Comparison of ENCODE assay signal across 9 mouse cellular contexts in genomic region chr7:44896499-44896898, GRCm38 (mm10). TPM values are rescaled to one million over a fixed set of nuclear protein-coding genes. Genes with fewer than 3 reads are reported as not detected.
DNase-seq lines count a peak whose midpoint lies in the region; ATAC-seq and TF ChIP-seq lines count a peak whose summit lies in the region.
"Had no signal": no experiment of that assay in that cellular context is flagged by ENCODE, and none has a peak within 500 bp of the region (broad histone marks: within the 10 kb centered on the region; RNA-seq: fewer than 3 reads in every experiment).

No protein-coding gene starts in this region.

- TF ChIP-seq CTCF in heart, adult 2 months (IDR thresholded peaks at IDR 0.05), result no peak
- no peak for TF ChIP-seq CTCF in MEL (IDR thresholded peaks at IDR 0.05 in 2 of 3, conservative IDR thresholded peaks at IDR 0.05 in 1 of 3; ENCODE audit: control insufficient read depth in 1 of 3, insufficient read depth in 1 of 3, low read depth in 2 of 3, low read length in 3 of 3, poor library complexity in 1 of 3, severe bottlenecking in 1 of 3)

- H3K9me3 ChIP-seq in MEL (replicated peaks; ENCODE audit: insufficient read depth, low read length), result no peaks in the 10 kb centered on the region
- no peaks in the 10 kb centered on the region for H3K9me3 ChIP-seq in heart, embryonic 16.5 days (replicated peaks; ENCODE audit: control insufficient read depth, low read length)
- H3K9me3 ChIP-seq in midbrain, embryonic 10.5 days (replicated peaks), result no peaks in the 10 kb centered on the region

- H3K27ac ChIP-seq in heart, adult 2 months, result peak overlapping the region; percentile 91
- peak overlapping the region; percentile 59 for H3K27ac ChIP-seq in MEL (ENCODE audit: control insufficient read depth, low read depth, low read length)
- H3K27ac ChIP-seq in heart, embryonic 16.5 days (ENCODE audit: low read length), result peak overlapping the region; percentile 91
- H3K27ac ChIP-seq in midbrain, embryonic 10.5 days (replicated peaks), result peak overlapping the region; percentile 95

- ATAC-seq in heart, embryonic 16.5 days (replicated peaks; ENCODE audit: extremely low read depth, insufficient read depth, low FRiP score), result no peak

- TF ChIP-seq EP300 in heart, adult 2 months (IDR thresholded peaks at IDR 0.05; ENCODE audit: insufficient read depth, low read depth, low read length), result no peak
- no peak for TF ChIP-seq EP300 in MEL (IDR thresholded peaks at IDR 0.05; ENCODE audit: low read depth in 1 of 2, low read length in 2 of 2)

- H3K4me1 ChIP-seq in heart, adult 2 months (ENCODE audit: control insufficient read depth, insufficient read depth, low read length), result peaks cover 8% of the 10 kb centered on the region
- H3K4me1 ChIP-seq in MEL (ENCODE audit: control insufficient read depth in 1 of 2, insufficient read depth in 2 of 2, low read length in 2 of 2), result peaks cover 0 to 12% of the 10 kb centered on the region in 2 experiments; a peak in 2 of 4 replicates
- peaks cover 25% of the 10 kb centered on the region for H3K4me1 ChIP-seq in heart, embryonic 16.5 days (ENCODE audit: control insufficient read depth, insufficient read depth, low read length)
- H3K4me1 ChIP-seq in midbrain, embryonic 10.5 days, result peaks cover 85% of the 10 kb centered on the region

- intact Hi-C loops in heart, adult 2 months (cut with DNase I), result loop anchor here (2.0 to 5.0 kb wide), 2 partner anchors 32 to 39 kb away; partner anchors contain the start of genes Ap2a1 and Pnkp
- intact Hi-C loops in heart, postnatal 25 days (cut with DNase I), result loop anchor here (2.0 to 5.0 kb wide), 2 partner anchors 34 to 62 kb away; no protein-coding TSS in a partner anchor

- DNase-seq in heart, adult 2 months, result peak in 1 of 2 experiments; percentile 46
- DNase-seq in heart, postnatal 25 days (ENCODE audit: low spot score), result no peak
- DNase-seq in MEL (ENCODE audit: low read depth, low spot score), result no peak
- DNase-seq in midbrain, embryonic 10.5 days (ENCODE audit: low spot score), result no peak
- no peak for DNase-seq in right cerebral cortex, postnatal 4 days
- no peak for DNase-seq in cerebellum, postnatal 14 days
- DNase-seq in kidney, postnatal 25 days, result no peak

- peak overlapping the region; percentile 81 for H3K9ac ChIP-seq in heart, adult 2 months (ENCODE audit: low read depth, low read length)
- peak overlapping the region; percentile 86 for H3K9ac ChIP-seq in MEL (ENCODE audit: control insufficient read depth, low read depth, low read length, poor library complexity, severe bottlenecking)
- peak overlapping the region; percentile 88 for H3K9ac ChIP-seq in heart, embryonic 16.5 days (ENCODE audit: low read length)

- peak overlapping the region; percentile 85 for H3K4me3 ChIP-seq in heart, adult 2 months
- peak overlapping the region; percentile 72 to 88 for H3K4me3 ChIP-seq in MEL (ENCODE audit: control insufficient read depth in 1 of 2, insufficient read depth in 1 of 2, low read depth in 2 of 2, low read length in 2 of 2)
- peak overlapping the region; percentile 75 for H3K4me3 ChIP-seq in heart, embryonic 16.5 days (ENCODE audit: low read length)
- H3K4me3 ChIP-seq in midbrain, embryonic 10.5 days, result peak overlapping the region; percentile 75

- no peaks in the 10 kb centered on the region for H3K36me3 ChIP-seq in heart, adult 2 months (ENCODE audit: control insufficient read depth, insufficient read depth, low read length)
- peaks cover 0 to 6% of the 10 kb centered on the region in 2 experiments; a peak in 2 of 4 replicates for H3K36me3 ChIP-seq in MEL (ENCODE audit: control insufficient read depth in 1 of 2, insufficient read depth in 2 of 2, low read length in 2 of 2)
- H3K36me3 ChIP-seq in heart, embryonic 16.5 days (ENCODE audit: control insufficient read depth, insufficient read depth), result no peaks in the 10 kb centered on the region; the same call in 1 of the 2 replicates
- peaks cover 35% of the 10 kb centered on the region for H3K36me3 ChIP-seq in midbrain, embryonic 10.5 days

- H3K27me3 ChIP-seq in heart, adult 2 months (ENCODE audit: control insufficient read depth, insufficient read depth, low read length), result no peaks in the 10 kb centered on the region
- H3K27me3 ChIP-seq in MEL (ENCODE audit: control insufficient read depth in 1 of 2, insufficient read depth in 2 of 2, low read length in 2 of 2), result no peaks in the 10 kb centered on the region
- H3K27me3 ChIP-seq in heart, embryonic 16.5 days (ENCODE audit: control insufficient read depth, insufficient read depth, low read length), result no peaks in the 10 kb centered on the region
- no peaks in the 10 kb centered on the region for H3K27me3 ChIP-seq in midbrain, embryonic 10.5 days (ENCODE audit: low read depth, poor library complexity, severe bottlenecking)
- H3K27me3 ChIP-seq: Patski had no signal

- H3K4me2 ChIP-seq in heart, embryonic 16.5 days (ENCODE audit: low read depth, low read length), result peak overlapping the region; percentile 70

- WGBS in heart, adult 2 months, result 19% methylated on average over 10 of the region's 10 CpGs
- 31% methylated on average over 10 of the region's 10 CpGs for WGBS in heart, embryonic 16.5 days
- 44% methylated on average over 10 of the region's 10 CpGs for WGBS in midbrain, embryonic 10.5 days

- peaks cover 3% of the 10 kb centered on the region for H3K79me2 ChIP-seq in heart, adult 2 months (replicated peaks; ENCODE audit: control insufficient read depth, insufficient read depth, low read length)
- H3K79me2 ChIP-seq in MEL (ENCODE audit: control insufficient read depth, insufficient read depth, low read length, poor library complexity), result peaks cover 7% of the 10 kb centered on the region

- no peak for TF ChIP-seq POLR2A in heart, adult 2 months (IDR thresholded peaks at IDR 0.05; ENCODE audit: insufficient read depth, low read depth, low read length)
- no peak for TF ChIP-seq POLR2A in MEL (IDR thresholded peaks at IDR 0.05; ENCODE audit: control insufficient read depth in 1 of 2, insufficient read depth in 1 of 2, low read depth in 1 of 2, low read length in 2 of 2, poor library complexity in 1 of 2)

- no peak for TF ChIP-seq RAD21 in MEL (IDR thresholded peaks at IDR 0.05; ENCODE audit: low read depth, low read length)

TF ChIP-seq in MEL, 35 proteins besides CTCF, POLR2A, EP300 and RAD21 (continues in another document):
- TF ChIP-seq CHD1 (IDR thresholded peaks at IDR 0.05; ENCODE audit: low read depth, low read length), result no peak
- no peak for TF ChIP-seq ZC3H11A (IDR thresholded peaks at IDR 0.05; ENCODE audit: low read depth, low read length)
- no peak for TF ChIP-seq HCFC1 (IDR thresholded peaks at IDR 0.05; ENCODE audit: low read depth, low read length)
- TF ChIP-seq TCF12 (IDR thresholded peaks at IDR 0.05; ENCODE audit: low read depth, low read length), result no peak
- TF ChIP-seq ZMIZ1 (IDR thresholded peaks at IDR 0.05; ENCODE audit: low read depth, low read length), result no peak

RNA-seq across cellular contexts. Expression of gene Fuz, which starts 0.6 kb away (rescaled TPM):
- 10 to 100 TPM; 16.3 to 17.1 TPM for total RNA-seq in heart, adult 2 months (2021)
- polyA plus RNA-seq in heart, adult 2 months (2012; rRNA removed), result 25.2 and 31.6 TPM in 2 replicates
- total RNA-seq in heart, postnatal 25 days (2021), result 10 to 100 TPM; 12.9 to 15.0 TPM
- total RNA-seq in MEL (2012; rRNA removed), result 6.8 and 9.4 TPM in 2 replicates
- 10 to 100 TPM in 1 of 2 experiments, not detected in 1; 18.1 TPM for polyA plus RNA-seq in MEL (2012; ENCODE audit: insufficient read depth in 1 of 2, insufficient read length in 2 of 2, low read depth in 1 of 2, low replicate concordance in 2 of 2, missing spikeins in 1 of 2)
- polyA plus RNA-seq in heart, embryonic 16.5 days (2015; fragmentation: Nextera tagmentation; extraction: Ambion mirVana), result 15.3 and 16.0 TPM in 2 replicates
- polyA plus RNA-seq in midbrain, embryonic 10.5 days (2016; fragmentation: Nextera tagmentation; extraction: Ambion mirVana), result 26.9 and 30.6 TPM in 2 replicates

RNA-seq across cellular contexts. Expression of gene Med25, which starts 4.0 kb away (rescaled TPM):
- total RNA-seq in heart, adult 2 months (2021), result 10 to 100 TPM; 70.0 to 85.8 TPM
- polyA plus RNA-seq in heart, adult 2 months (2012; rRNA removed), result 107 and 121 TPM in 2 replicates
- total RNA-seq in heart, postnatal 25 days (2021), result 10 to 100 TPM; 66.7 to 73.9 TPM
- total RNA-seq in MEL (2012; rRNA removed), result 50.5 and 53.9 TPM in 2 replicates
- polyA plus RNA-seq in MEL (2012; ENCODE audit: insufficient read depth in 1 of 2, insufficient read length in 2 of 2, low read depth in 1 of 2, low replicate concordance in 2 of 2, missing spikeins in 1 of 2), result 100 to 1,000 TPM in 1 of 2 experiments, not detected in 1; 118 TPM
- 89.4 and 96.0 TPM in 2 replicates for polyA plus RNA-seq in heart, embryonic 16.5 days (2015; fragmentation: Nextera tagmentation; extraction: Ambion mirVana)
- 213 and 220 TPM in 2 replicates for polyA plus RNA-seq in midbrain, embryonic 10.5 days (2016; fragmentation: Nextera tagmentation; extraction: Ambion mirVana)

RNA-seq across cellular contexts. Expression of gene Ptov1, which starts 26.9 kb away (rescaled TPM):
- total RNA-seq in heart, adult 2 months (2021), result 100 to 1,000 TPM; 155 to 172 TPM
- polyA plus RNA-seq in heart, adult 2 months (2012; rRNA removed), result 293 and 317 TPM in 2 replicates
- total RNA-seq in heart, postnatal 25 days (2021), result 100 to 1,000 TPM; 153 to 165 TPM
- total RNA-seq in MEL (2012; rRNA removed), result 44.1 and 46.4 TPM in 2 replicates
- polyA plus RNA-seq in MEL (2012; ENCODE audit: insufficient read depth in 1 of 2, insufficient read length in 2 of 2, low read depth in 1 of 2, low replicate concordance in 2 of 2, missing spikeins in 1 of 2), result 100 to 1,000 TPM in 1 of 2 experiments, not detected in 1; 168 TPM
- polyA plus RNA-seq in heart, embryonic 16.5 days (2015; fragmentation: Nextera tagmentation; extraction: Ambion mirVana), result 210 and 269 TPM in 2 replicates
- 478 and 516 TPM in 2 replicates for polyA plus RNA-seq in midbrain, embryonic 10.5 days (2016; fragmentation: Nextera tagmentation; extraction: Ambion mirVana)

RNA-seq across cellular contexts. Expression of gene Ap2a1, which starts 32.8 kb away (rescaled TPM):
- total RNA-seq in heart, adult 2 months (2021), result 10 to 100 TPM; 63.3 to 67.6 TPM
- 56.1 and 68.1 TPM in 2 replicates for polyA plus RNA-seq in heart, adult 2 months (2012; rRNA removed)
- total RNA-seq in heart, postnatal 25 days (2021), result 10 to 100 TPM; 72.5 to 73.1 TPM
- total RNA-seq in MEL (2012; rRNA removed), result 54.0 and 54.4 TPM in 2 replicates
- 100 to 1,000 TPM in 1 of 2 experiments, 10 to 100 TPM in 1; 73.1 to 107 TPM for polyA plus RNA-seq in MEL (2012; ENCODE audit: insufficient read depth in 1 of 2, insufficient read length in 2 of 2, low read depth in 1 of 2, low replicate concordance in 2 of 2, missing spikeins in 1 of 2)
- 51.8 and 52.0 TPM in 2 replicates for polyA plus RNA-seq in heart, embryonic 16.5 days (2015; fragmentation: Nextera tagmentation; extraction: Ambion mirVana)
- 74.2 and 77.0 TPM in 2 replicates for polyA plus RNA-seq in midbrain, embryonic 10.5 days (2016; fragmentation: Nextera tagmentation; extraction: Ambion mirVana)

RNA-seq across cellular contexts. Expression of gene Pnkp, which starts 39.6 kb away (rescaled TPM):
- total RNA-seq in heart, adult 2 months (2021), result 10 to 100 TPM; 15.3 to 19.6 TPM
- polyA plus RNA-seq in heart, adult 2 months (2012; rRNA removed), result 20.2 and 30.1 TPM in 2 replicates
- total RNA-seq in heart, postnatal 25 days (2021), result 10 to 100 TPM; 16.0 to 16.6 TPM
- total RNA-seq in MEL (2012; rRNA removed), result 39.3 and 49.9 TPM in 2 replicates
- 10 to 100 TPM in 1 of 2 experiments, not detected in 1; 45.6 TPM for polyA plus RNA-seq in MEL (2012; ENCODE audit: insufficient read depth in 1 of 2, insufficient read length in 2 of 2, low read depth in 1 of 2, low replicate concordance in 2 of 2, missing spikeins in 1 of 2)
- 27.7 and 28.0 TPM in 2 replicates for polyA plus RNA-seq in heart, embryonic 16.5 days (2015; fragmentation: Nextera tagmentation; extraction: Ambion mirVana)
- polyA plus RNA-seq in midbrain, embryonic 10.5 days (2016; fragmentation: Nextera tagmentation; extraction: Ambion mirVana), result 38.1 and 38.4 TPM in 2 replicates
